Mouse (Mus musculus): ENCODE results near the gene Dnah7b. TPM values are rescaled to one million over a fixed set of nuclear protein-coding genes. Genes with fewer than 3 reads are reported as not detected.
"Not testable (repeated sequence)": the region's sequence is repeated elsewhere in the genome, so short reads cannot be mapped to it uniquely, and the experiment has no call there.

Gene Dnah7b
- 0.05 and 0.13 TPM in 2 replicates for total RNA-seq (2017)

DNA sequence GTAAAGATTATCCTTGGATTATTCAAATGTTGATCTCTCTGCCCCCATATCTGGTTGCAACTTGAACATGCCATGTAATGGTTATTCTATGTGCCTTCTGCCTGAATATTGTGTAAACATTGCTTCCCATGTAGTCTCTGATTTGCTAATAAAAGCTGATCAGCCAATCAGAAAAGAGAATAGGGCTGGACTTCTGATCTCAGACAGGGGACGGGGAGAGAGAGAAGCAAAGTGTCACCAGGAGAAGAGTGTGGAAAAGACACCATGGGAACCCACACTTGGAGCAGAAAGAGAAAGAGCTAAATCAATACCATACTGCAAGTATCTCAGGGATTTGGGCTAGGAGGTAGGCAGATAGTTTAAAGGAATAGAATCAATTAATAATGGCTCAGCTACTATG lies at the start of gene Dnah7b:
Gene Dnah7b, plus strand, starts transcription at position 301 of the 400 bp plus-strand sequence.
- ATAC-seq (replicated peaks in 1 of 2; ENCODE audit: insufficient read depth in 1 of 2, low FRiP score in 2 of 2, low TSS enrichment in 1 of 2, low read depth in 1 of 2, poor library complexity in 2 of 2, severe bottlenecking in 2 of 2), result no peak

DNA sequence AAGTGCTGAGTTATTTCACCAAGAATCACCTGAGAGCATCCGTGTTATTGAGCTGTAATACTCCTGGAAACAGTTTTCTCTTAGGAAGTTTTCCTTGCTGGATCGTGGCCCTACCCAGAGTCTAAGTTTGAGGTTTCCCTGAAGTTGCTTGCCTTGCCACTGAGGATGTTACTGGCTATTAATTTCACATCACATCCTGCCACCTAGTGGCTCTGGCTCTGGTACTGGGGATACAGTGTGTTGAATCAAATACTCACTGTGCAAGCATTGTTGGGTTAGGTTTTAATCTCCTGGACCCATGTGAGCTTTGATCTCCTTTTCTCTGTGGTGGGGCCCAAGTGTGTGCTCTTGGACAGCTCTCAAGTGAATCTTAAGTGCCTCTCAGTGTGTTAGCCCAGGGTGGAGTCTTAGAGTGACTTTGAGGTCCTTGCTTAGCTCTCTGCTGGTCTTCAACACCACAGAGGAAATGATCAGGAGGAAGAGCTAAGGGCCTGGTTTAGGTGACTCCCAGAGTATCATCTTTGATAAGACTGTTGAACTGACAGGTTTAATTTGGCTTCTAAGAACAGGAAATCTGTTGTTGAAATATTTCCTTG lies 47.6 kb upstream of the Dnah7b start:
- ATAC-seq (replicated peaks in 1 of 2; ENCODE audit: insufficient read depth in 1 of 2, low FRiP score in 2 of 2, low TSS enrichment in 1 of 2, low read depth in 1 of 2, poor library complexity in 2 of 2, severe bottlenecking in 2 of 2), result peak in 1 of 2 experiments; percentile 58; a peak in 2 of 4 replicates

DNA sequence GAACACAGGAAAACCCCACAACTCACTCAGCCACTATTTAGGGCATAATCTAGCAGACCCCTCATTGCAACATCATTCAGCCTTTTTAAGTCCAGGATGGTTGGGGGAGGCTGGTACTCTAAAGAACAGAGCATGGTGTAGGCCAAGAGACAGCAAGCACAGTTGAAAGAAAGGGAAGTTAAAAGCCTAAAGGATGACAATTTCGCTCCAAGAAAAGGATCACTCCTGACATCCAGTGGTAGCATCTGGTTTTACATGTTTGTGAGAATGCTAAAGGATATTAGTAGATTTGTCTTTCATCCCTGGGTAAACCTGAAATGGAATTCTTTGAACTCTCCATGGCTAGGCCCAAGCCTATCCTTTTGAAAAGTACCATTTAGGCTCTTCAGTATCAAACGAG lies 43.9 kb upstream of the Dnah7b start:
- peak; percentile 76 to 77; a peak in 3 of 4 replicates for ATAC-seq (replicated peaks in 1 of 2; ENCODE audit: insufficient read depth in 1 of 2, low FRiP score in 2 of 2, low TSS enrichment in 1 of 2, low read depth in 1 of 2, poor library complexity in 2 of 2, severe bottlenecking in 2 of 2)

DNA sequence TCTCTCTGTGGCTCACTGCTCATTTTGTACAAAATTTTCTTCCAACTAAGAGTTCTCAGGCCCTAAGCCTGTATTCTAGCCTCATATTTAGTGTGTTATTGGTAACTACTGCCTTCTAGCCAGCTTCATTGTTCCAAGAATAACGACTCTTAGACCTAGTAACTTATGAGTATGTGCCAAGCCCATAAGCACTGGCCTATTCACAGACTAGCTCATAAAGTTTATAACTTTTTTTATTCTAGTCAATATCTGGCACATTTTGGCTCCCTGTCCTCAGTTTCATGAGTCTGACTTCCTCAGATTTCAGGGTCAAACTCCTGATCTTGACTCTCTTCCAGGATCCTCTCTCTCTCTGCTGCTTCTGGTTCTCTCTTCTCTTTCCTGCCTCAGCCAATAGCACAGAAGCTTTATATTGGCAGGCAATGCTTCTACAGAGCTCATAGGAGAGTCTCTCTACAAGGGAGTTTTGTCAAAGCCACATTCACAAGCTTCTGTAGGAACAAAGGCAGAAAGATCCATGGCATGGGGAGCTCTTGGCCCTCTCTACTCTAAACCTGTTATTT lies 34.0 kb upstream of the Dnah7b start:
- ATAC-seq (replicated peaks in 1 of 2; ENCODE audit: insufficient read depth in 1 of 2, low FRiP score in 2 of 2, low TSS enrichment in 1 of 2, low read depth in 1 of 2, poor library complexity in 2 of 2, severe bottlenecking in 2 of 2), result no peak

DNA sequence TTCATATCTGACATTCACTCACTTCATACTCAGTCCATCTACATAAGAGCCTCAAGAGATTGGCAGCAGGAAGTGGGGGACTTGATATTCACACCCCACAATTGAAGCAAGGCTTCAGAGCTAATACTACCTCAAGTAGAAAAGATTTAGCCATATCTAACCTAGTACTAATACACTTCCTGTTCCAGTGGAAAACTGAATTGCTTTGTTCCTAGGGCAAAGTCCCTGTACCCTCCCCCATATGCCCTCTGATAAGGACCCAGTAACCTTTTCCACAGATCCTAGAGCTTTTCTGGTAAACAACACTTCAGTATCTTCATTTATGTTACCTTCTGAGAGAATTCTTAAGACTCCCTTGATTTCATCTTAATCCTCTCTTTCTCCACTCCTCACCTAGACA lies 17.9 kb upstream of the Dnah7b start:
- ATAC-seq (replicated peaks in 1 of 2; ENCODE audit: insufficient read depth in 1 of 2, low FRiP score in 2 of 2, low TSS enrichment in 1 of 2, low read depth in 1 of 2, poor library complexity in 2 of 2, severe bottlenecking in 2 of 2), result no peak

DNA sequence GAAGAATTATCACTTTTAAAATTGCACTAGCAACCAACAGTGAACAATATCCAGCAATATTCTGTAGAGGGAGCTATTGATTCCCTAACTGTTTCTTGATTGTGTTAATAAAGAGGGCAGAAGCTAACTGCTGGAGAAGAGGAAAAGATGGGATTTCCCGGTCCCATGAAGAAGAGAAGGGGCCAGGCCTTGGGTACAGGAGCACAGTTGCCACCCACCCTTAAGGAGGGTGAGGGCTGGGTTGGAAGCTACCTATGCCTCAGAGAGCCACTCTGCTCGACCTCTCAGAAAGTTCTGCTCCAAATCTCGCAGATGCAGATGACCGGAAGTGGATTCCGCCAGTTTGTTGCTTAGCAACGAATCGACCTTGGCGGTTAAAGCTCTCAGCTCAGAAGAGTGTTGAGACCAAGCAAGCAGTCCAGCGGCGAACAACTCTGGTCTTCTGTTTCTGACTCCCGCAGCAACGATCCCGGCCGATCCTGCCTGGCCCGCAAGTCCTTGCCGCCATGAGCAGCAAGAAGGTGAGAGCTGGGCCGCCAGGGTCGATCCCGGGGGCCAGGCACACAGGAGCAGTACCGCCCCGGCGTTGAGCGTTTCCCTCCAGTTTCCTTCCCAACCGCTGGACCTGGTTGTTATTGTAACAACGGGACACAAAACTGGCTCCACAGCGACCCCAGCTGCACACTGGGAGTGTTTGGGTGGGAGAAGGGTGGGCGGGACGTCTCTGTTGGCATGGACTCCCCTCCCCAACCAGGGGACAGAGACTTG lies 553 bp downstream of the Dnah7b start:
- peak; percentile 86 to 89 for ATAC-seq (replicated peaks in 1 of 2; ENCODE audit: insufficient read depth in 1 of 2, low FRiP score in 2 of 2, low TSS enrichment in 1 of 2, low read depth in 1 of 2, poor library complexity in 2 of 2, severe bottlenecking in 2 of 2)

DNA sequence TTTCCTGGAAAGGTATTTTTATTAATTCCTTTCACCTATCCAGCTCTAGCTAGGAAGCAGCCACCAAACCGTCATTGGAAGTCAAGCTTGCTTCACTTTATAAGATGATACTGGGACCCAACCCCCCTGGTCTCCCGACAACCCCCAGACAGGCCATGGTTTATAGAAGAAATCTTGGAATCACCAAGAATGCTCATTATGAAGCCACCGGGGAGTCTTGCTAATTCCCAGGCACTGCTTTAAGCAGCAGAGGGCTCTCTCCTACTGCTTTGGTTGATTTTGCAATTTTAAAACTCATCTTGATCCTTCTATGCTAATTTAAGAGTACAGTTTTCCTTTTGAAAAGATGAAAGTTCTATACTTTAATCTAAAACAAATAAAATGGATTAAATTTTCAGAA lies 2.7 kb downstream of the Dnah7b start:
- ATAC-seq (replicated peaks in 1 of 2; ENCODE audit: insufficient read depth in 1 of 2, low FRiP score in 2 of 2, low TSS enrichment in 1 of 2, low read depth in 1 of 2, poor library complexity in 2 of 2, severe bottlenecking in 2 of 2), result not testable (repeated sequence)

DNA sequence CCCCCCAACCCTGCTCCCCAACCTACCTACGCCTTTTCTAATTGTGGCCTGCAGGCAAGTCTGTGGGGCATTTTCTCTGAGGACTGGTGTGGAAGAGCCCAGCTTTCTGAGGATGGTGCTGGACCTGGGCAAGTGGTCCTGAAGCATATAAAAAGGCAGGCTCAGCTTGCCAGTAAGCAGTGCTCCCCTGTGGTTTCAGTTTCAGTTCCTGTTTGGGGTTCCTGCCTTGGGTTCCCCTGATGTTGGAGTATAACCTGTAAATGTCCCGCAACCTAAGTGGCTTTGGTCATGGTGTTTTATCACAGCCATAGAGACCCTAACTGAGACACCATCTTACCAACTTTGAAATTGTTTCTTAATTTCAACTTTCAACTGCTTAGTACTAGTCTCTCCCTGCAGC lies 11.8 kb downstream of the Dnah7b start:
- no peak for ATAC-seq (replicated peaks in 1 of 2; ENCODE audit: insufficient read depth in 1 of 2, low FRiP score in 2 of 2, low TSS enrichment in 1 of 2, low read depth in 1 of 2, poor library complexity in 2 of 2, severe bottlenecking in 2 of 2)

DNA sequence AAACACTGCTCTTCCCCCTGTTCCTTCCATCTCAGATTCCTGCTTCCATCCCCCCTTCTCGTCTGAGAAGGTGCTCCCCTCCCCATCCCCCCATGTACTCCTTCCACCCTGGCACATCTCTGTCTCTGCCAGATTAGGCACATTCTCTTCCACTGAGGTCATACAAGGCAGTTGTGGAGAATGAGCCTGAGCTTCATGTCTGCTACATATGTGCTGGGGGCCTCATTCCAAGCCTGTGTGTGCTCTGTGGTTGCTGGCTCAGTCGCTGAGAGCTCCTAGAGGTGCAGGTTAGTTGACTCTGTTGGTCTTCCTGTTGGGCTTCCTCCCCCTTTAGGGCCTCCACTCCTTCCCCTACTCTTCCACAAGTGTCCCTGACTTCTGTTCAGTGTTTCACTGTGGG lies 34.4 kb downstream of the Dnah7b start:
- ATAC-seq (replicated peaks in 1 of 2; ENCODE audit: insufficient read depth in 1 of 2, low FRiP score in 2 of 2, low TSS enrichment in 1 of 2, low read depth in 1 of 2, poor library complexity in 2 of 2, severe bottlenecking in 2 of 2), result no peak

DNA sequence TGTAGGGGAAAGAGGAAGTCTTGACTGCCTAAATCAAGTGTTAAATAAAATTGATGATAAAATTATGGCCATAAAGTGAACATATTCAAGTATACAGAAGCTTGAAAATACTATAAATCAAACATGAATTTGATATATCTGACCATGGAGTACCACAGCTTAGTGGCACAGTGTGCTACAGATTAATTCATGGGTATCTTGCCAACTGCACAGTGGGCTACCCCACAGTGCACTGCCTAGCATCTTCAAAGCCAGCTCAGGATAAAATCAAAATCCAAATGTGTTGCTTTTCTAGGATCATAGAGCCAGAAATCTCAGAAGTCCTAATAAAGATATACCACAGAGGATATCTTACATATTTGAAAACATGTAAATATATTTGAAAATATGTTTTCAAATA lies 46.5 kb downstream of the Dnah7b start:
- ATAC-seq (replicated peaks in 1 of 2; ENCODE audit: insufficient read depth in 1 of 2, low FRiP score in 2 of 2, low TSS enrichment in 1 of 2, low read depth in 1 of 2, poor library complexity in 2 of 2, severe bottlenecking in 2 of 2), result not testable (repeated sequence)

DNA sequence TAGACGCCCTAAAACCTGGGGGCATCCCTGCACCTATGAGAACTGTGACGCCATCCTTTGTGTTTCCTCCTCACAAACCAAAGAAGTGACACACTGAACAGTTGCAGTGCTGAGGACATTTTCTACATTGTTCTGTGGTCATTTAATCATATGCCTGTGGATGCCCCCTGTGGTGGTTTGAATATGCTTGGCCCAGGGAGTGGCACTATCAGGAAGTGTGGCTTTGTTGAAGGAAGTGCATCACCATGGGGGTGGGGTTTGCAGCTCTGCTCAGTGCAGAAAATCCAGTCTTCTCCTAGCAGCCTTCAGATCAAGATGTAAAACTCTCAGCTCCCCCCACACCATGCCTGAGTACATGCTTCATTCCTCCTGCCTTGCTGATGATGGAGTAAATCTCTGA lies 51.1 kb downstream of the Dnah7b start:
- not testable (repeated sequence) for ATAC-seq (replicated peaks in 1 of 2; ENCODE audit: insufficient read depth in 1 of 2, low FRiP score in 2 of 2, low TSS enrichment in 1 of 2, low read depth in 1 of 2, poor library complexity in 2 of 2, severe bottlenecking in 2 of 2)

DNA sequence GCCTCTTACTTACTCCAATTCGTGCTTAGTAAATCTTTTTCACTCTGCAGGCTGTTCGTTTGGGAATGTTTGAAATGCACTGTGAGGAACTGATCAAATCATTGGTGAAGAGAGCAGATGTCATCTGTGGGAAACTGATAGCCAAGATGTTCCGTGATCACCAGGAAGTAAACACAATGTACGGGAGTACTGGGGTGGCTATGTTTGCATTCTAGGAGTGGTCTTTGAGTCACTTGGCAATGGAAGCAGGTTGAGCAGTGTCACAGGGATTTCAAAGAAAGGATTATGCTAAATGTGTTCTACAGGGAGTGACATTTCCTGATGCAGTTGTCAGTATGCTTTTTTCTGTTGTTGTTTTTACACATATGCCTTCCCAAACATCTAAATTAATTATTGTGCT lies 61.9 kb downstream of the Dnah7b start:
- no peak for ATAC-seq (replicated peaks in 1 of 2; ENCODE audit: insufficient read depth in 1 of 2, low FRiP score in 2 of 2, low TSS enrichment in 1 of 2, low read depth in 1 of 2, poor library complexity in 2 of 2, severe bottlenecking in 2 of 2)

DNA sequence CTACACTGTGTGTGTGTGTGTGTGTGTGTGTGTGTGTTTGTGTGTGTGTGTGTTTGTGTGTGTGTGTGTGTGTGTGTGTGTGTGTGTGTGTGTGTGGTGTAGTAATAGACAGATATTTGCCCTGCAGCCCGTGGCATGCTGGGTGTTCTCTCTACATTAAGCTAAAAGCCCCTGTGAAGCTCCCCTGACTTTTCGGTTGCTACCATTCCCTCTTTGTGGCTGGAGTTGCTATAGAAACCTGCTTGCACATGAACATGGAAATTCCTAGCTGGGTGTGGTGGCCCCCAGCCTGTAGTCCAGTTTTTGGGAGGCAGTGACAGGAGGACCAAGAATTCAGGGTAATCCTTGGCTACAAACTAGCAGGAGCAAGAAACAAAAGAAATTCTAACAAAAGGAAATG lies 130.7 kb downstream of the Dnah7b start:
- not testable (repeated sequence) for ATAC-seq (replicated peaks in 1 of 2; ENCODE audit: insufficient read depth in 1 of 2, low FRiP score in 2 of 2, low TSS enrichment in 1 of 2, low read depth in 1 of 2, poor library complexity in 2 of 2, severe bottlenecking in 2 of 2)

DNA sequence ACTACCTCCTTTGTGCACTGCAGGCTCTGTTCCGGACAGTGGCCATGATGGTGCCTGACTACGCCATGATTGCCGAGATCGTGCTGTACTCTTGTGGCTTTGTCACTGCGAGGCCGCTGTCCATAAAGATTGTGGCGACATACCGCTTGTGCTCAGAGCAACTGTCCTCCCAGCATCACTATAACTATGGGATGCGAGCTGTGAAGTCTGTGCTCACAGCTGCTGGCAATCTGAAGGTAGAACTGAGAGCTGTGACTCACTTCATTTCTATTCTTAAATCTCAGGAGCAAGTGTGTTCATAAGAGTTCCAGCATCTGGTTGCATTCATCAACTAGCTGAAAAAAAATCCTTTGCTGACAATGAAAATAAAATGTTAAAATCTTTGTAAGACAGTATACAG lies 135.1 kb downstream of the Dnah7b start:
- not testable (repeated sequence) for ATAC-seq (replicated peaks in 1 of 2; ENCODE audit: insufficient read depth in 1 of 2, low FRiP score in 2 of 2, low TSS enrichment in 1 of 2, low read depth in 1 of 2, poor library complexity in 2 of 2, severe bottlenecking in 2 of 2)

DNA sequence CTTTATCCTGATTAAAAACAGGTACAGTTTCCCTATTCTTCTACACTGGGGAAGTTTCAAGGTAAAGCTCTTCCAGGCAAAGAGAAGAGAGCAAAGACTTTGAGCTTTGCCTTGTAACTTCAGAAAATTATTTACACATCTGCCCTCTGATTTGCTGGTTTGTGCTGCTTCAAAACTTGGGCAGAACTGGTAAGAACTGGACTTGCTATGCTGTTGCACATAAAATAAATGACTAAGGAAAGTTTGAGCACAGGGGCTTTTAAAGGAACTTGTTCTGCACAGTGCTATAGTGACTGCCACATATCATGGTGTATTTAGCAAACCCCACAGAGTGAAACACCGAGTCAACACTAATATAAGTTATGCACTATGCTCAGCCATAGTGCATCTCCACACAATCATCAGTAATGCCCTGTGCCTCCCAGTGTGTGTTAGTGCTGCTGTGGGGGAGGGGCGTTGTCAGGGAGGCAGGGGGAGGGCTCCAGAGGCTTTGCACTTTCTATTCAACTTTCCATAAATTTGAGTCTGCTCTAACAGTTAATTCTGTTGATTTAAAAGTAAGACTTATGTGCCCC lies 144.0 kb downstream of the Dnah7b start:
- not testable (repeated sequence) for ATAC-seq (replicated peaks in 1 of 2; ENCODE audit: insufficient read depth in 1 of 2, low FRiP score in 2 of 2, low TSS enrichment in 1 of 2, low read depth in 1 of 2, poor library complexity in 2 of 2, severe bottlenecking in 2 of 2)

DNA sequence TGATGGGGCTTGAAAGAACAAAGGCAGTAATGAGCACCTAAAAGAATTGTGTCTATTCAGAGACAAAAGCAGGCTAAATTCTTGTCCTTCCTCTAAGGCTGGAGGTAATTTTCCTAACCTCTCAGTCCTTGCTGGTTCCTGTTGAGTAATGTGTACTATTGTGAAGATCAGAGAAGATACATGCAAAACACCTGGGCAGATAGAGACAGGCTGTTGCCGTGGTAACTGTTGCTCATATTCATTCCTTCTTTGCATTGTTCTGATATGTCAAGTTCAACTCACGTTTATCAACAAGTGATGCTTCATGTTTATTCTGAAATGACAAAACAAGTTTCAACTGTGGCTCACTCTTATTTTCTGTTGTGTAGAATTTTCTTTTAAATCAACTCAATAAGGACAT lies 156.6 kb downstream of the Dnah7b start:
- ATAC-seq (replicated peaks in 1 of 2; ENCODE audit: insufficient read depth in 1 of 2, low FRiP score in 2 of 2, low TSS enrichment in 1 of 2, low read depth in 1 of 2, poor library complexity in 2 of 2, severe bottlenecking in 2 of 2), result not testable (repeated sequence)

DNA sequence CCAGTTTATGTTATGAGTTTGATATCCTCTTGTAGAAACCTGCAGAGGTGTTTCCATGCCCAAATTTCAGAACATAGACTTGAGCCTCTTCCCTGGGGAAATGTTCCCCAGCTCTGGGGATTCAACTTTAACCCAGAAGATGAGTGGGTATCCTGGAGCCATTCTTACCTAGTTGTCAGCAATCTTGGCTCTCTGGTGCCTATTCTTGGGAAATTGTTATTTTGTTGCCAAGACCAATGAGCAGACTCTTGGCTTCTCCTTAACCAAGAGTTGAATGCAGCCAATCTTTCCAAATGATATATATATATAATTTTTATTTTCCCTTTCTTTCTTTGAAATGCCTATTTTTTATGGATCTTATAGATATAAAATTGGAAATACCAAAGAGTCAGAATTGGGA lies 160.0 kb downstream of the Dnah7b start:
- not testable (repeated sequence) for ATAC-seq (replicated peaks in 1 of 2; ENCODE audit: insufficient read depth in 1 of 2, low FRiP score in 2 of 2, low TSS enrichment in 1 of 2, low read depth in 1 of 2, poor library complexity in 2 of 2, severe bottlenecking in 2 of 2)

DNA sequence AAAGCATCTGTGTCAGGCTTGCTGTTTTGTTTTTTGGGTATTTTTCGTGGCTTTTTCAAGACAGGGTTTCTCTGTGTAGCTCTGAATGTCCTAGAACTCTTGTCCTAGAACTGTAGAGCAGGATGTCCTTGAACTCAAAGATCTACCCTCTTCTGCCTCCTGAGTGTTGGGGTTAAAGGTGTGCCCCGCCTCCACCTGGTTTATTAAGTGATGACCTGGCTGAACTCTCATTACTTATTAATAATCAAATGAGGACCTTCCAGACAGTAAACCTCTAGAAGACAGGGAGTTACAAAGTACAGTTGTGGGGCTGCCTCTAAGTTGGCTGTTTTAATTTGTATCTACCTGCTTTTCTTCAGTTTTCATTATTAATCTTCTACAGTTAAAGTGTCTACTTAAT lies 202.7 kb downstream of the Dnah7b start:
- ATAC-seq (replicated peaks in 1 of 2; ENCODE audit: insufficient read depth in 1 of 2, low FRiP score in 2 of 2, low TSS enrichment in 1 of 2, low read depth in 1 of 2, poor library complexity in 2 of 2, severe bottlenecking in 2 of 2), result not testable (repeated sequence)

Data from hematopoietic stem cell, adult 5-6 weeks (primary cell).